Mouse (Mus musculus): ENCODE data around the gene Shisa8.

DNA sequence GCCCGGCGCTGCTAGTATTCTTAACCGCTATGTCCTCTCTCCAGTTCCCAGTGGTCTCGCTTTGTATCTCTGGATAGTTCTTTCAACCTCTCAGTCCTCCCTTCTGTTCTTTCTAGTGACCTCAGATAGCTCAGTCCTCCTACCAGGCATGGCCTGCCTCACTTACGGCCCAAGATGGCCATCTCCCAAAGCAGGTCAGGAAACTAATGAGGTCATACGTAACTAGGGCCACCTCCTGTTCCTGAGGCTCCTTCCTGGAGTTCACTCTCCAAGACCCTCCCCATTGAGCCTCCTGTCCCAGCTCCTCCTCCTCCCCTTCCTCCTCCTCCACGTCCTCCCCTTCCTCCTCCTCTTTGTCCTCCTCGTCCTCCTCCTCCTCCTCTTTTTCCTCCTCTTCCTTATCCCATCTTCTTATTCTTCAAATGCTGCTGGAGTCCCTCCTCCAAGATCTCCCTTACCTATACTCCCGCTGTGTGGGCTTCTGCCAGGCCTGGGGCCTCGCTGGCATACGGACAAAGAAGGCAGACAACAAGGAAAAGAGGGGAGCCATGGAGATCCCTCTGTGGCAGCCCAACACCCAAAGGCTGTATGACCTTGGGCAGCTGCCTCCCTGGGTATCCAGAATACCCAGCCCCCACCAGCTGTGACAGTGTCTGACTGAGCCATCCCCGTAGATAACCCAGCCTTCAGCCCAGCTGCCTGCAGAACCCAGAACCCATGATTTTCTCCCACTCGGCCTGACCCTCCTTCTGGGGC, 3.1 kb downstream of the Shisa8 start:
- TF ChIP-seq GATA1 (IDR thresholded peaks at IDR 0.05; ENCODE audit: borderline replicate concordance, low read length) = no peak
- TF ChIP-seq FLI1 (IDR thresholded peaks at IDR 0.05; ENCODE audit: low read length) = no peak

Measured in megakaryocyte, embryonic 14.5 days (primary cell).